Mouse (Mus musculus) cerebellum, postnatal 36 days (tissue): ENCODE measurements around the gene 3110009E18Rik.

Experiments used
- DNase-seq, 2 experiments: peaks; one replicate each; pipeline ENCODE4 v3.0.0; 2021 to 2022; ENCODE audit warnings: mixed read lengths in 2 of 2

Gene 3110009E18Rik

DNA sequence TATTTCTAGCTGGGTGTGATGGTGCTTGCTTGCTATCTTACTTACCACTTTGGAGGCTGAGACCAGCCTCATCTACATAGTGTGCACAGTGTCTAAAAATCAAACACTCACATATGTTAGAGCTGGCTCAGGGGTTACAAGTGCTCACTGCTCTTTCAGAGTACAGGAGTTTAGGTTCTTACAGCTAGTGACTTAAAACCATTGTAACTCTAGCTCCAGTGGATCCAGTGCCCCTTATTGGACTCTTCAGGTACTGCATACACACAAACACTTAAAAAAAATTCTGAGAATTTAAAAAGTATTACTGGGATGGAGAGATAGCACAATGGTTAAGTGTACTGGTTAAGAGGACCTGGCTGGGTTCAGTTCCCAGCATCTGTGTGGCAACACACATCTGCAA lies 26.0 kb downstream of the 3110009E18Rik start:
- DNase-seq = no peak

DNA sequence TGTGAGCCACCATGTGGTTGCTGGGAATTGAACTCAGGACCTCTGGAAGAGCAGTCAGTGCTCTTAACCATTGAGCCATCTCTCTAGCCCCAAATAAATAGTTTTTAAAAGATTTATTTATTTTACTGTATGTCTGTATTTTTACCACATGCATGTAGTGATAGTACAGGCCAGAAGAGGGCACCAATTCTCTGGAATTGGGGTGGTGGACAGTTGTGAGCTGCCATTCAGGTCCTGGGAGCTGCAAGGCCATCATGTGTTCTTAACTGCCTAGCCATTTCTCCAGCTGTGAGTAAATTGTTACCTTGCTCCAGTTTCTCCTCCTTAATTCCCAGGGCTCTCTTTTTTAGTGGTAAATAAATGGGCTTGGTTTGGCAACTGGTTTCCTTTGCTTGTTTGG lies 33.2 kb downstream of the 3110009E18Rik start:
- DNase-seq = peak in 1 of 2 experiments; percentile 27

DNA sequence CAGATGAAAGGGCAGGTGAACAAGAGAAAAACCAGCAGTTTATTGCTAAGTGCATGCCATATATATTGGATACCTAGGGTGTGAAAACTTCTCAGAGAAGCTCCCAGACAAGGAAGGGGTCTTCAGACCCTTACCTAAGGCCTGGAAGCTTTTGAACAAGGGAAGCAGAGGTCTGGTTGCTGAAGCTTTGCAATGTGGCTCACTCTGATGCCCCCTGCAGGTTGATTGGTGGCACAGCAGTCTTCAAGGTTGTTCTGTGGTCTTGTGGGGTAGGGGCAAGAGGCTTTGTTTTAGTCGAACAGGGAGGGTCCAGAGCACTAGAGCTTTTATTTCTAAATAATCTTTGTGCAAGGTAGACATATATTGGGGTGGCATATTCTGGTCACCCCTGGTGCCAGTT lies 34.3 kb downstream of the 3110009E18Rik start:
- DNase-seq = peak; percentile 23 to 32

DNA sequence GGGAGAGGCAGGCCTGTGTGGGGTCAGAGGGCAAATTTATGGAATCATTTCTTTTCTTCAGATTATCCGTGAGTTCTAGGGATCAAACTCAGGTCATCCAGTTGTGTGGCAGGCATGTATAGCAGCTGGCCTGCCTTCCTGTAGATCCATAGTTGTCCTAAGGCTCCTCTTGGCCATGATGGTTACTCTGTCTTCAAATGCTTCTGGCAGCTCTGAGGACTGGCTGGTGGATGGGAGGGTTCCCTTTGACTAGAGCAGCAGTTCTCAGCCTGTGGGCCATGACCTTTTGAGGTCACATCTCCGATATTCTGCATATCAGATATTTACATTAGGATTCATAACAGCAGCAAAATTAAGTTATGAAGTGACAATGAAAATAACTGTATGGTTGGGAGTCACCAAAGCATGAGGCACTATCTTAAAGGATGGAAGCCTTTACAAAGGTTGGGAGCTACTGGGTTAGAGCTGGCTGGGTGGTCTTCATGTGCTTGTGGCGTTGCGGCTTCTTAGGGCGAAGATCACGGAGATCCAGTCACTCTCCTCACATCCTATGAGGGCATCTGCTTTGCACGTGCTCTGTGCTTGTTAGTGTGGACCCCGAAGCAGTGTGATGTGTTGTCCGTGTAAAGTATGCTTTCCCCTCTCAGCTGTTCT lies 37.6 kb downstream of the 3110009E18Rik start:
- no peak for DNase-seq

DNA sequence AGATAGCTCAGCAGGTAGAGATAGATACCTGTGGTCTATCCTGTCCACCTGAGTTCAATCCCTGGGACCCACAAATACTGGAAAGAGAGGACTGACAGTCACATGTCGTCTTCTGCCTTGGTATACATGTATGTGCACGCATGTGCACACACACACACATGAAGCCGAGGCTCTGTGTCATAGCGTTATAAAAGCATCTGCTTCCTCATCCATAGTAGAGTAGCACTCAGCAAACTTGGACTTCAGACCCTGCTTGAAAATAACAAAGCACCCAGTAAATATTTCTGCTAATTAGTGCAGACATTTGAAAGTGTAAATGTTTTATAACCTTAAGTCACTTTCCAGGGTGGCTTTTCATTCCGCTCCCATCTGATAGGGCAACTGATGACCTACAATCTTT lies 40.5 kb downstream of the 3110009E18Rik start:
- DNase-seq = no peak

DNA sequence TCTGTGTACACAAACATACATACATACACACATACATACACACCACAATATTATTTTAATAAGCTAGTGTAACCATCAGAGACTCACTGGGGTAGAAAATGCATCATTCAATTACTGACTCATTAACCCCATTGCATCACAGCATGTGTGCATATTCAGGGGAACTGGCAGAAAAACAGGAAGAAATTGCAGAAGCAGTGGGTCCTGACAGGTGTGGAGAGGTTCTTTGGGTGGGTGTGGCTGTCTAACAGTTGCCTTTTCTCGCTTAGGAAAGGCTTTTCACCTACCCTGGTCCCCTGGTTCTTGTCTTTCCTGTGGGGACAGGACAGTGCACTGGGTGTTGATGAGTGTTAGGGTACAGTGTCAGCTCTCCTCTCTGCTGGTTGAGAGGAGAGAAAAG lies 41.6 kb downstream of the 3110009E18Rik start:
- no peak for DNase-seq

DNA sequence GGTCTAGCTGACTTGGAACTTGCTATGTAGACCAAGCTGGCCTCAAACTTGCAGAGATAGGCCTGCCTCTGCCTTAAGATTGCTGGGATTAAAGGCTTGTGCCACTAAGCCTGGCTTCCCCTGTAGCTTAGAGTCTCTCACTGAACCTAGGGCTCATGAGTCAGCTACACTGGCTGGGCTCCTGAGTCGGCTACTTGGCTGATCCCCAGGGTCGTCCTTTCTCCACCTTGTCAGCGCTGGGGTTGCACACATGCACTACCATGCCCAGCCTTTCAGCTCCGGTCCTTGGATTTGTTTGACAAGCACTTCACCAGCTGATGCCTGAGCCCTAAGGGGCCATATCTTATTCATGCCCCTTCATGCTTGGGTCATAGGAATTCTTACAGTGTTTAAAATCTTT lies 47.0 kb downstream of the 3110009E18Rik start:
- DNase-seq = no peak

DNA sequence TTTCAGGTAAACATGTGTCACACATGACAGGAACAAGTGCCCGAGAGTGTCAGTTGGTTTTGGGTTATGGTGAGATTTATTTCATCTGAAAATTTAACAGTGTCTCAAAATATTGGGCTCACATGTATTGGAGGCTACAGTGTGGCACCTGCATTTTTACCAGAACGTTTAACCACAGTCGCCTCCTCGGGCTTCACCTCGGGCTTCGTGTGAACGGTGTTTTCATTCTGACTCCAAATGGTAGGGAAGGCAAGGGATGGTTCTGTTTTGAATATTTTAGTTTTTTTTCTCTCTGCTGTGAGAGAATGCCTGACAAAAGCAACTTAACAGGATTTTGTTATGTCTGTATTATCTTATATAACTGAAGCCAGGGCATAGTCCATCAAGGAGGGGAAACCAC lies 47.7 kb downstream of the 3110009E18Rik start:
- no peak for DNase-seq

DNA sequence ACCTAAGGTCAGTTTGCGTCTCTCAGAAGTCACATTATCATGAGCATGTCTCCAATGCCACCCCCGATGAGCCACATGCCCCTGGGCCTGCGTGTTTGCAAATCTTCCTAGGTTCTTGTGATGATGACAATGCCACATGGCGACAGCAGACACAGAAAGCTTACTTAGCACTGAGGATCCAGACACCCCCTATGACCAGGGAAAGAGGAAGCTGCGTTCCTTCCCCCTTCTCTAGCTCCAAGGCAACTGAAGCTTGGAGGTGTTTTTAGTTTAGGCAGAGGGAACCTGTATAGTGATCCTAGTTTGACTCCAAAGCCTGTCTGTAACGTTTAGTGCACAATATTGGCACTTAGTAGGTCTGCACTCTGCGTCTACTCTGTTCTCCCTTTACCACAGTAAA lies 49.3 kb downstream of the 3110009E18Rik start:
- no peak for DNase-seq

DNA sequence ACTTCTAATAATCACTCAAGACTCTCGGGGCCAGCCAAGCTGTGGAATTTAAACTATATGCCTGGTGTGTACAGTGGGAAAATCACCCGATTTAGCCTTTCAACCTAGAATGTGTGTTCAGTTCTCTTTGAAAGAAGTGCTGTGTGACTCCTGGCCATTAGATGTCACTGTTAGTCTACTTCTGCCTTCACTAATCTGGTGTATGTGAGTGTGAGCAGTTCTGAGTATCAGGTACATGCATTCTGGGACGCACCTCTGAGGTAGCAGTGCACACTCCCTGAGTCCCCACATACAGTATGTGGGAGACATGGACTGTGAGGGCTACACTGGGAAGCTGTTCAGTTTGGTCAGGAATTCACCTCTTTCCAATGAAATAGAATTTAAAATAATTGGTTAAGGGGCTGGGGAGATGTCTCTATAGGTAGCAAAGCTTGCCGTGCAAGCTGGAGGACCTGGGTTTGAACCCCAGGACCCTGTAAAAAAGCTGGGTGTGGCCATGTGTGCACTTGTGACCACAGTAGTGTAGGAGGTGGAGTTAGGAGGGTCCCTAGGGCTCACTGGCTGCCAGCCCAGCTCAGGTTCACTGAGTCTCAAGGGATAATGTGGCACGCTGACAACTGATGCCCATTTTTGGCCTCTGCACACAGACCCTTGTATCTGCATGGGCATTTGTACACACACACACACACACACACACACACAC lies 51.0 kb downstream of the 3110009E18Rik start:
- DNase-seq = peak in 1 of 2 experiments; percentile 15

DNA sequence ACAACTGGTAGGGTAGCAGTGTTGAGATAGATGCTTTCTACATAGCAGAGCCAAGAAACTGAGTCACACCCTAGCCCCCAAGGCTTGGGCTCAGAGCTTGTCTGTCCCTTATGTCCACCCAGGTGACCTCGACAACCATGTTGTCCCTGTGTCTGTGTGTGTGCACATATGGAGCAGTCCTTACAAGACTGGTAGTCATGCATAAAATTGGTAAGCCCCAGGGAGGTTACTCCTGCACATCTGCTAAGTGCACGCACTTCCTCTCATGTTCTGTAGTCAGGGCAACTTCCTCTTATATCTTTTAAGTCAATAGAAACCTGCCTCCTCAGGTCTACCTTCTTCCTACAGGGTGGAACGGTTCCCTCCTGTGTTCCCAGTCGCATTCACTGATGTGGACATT lies 54.0 kb downstream of the 3110009E18Rik start:
- no peak for DNase-seq

DNA sequence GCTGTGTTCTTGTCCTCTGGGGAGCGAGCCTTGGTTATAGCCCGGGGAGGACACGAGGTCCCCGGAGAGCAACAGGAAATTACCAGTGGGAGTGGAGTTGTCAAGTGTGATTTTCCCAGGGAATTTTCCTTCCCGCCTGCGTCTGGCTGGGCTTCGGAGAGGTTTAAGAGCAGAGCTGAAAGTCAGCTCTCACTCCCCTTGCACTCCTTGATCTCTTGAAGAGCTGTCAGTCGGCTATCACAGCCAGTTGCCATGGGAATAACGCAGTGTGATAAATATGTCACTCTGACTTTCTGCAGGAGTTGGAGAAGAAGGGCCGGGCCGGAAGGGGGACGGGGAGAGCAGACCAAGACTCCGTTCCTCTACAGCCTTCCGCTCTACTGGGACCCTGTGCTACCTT lies 55.3 kb downstream of the 3110009E18Rik start:
- no peak for DNase-seq

DNA sequence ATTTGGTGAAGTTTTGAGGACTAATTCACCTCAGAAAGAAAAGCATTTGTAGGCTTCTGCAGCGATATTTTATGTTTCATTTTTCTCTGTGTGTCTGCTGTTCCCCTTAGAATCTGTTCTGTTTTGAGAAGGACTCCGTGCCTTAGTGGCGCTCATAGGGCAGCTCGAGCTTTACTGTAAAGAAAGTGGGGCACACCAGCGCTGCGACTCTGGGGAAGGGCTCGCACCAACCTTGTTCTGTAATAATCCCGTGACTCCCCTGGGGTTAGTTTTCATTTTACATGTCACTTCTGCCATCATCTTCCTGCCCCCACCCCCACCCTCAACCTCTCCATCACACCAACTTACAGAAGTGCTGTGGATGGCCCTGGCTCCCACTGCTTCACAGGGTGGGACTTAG lies 56.2 kb downstream of the 3110009E18Rik start:
- no peak for DNase-seq

DNA sequence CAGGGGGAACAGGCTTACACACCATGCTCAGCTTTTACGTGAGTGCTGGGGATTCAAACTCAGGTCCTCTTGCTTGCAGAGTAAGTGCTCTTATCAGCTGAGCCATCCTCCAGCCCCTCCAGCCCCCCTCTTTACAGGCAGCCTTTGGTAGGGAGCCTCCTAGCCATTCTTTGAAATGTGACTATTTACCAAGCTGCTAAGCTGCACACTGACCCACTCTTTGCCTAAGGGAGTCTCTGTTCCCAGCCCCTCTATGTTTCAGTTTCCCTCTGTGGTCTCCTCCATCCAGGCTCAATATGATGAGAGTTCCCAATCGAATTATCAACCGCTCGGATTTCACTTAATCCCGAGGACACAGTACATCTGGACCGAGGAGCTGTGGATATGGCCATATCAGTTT lies 65.2 kb downstream of the 3110009E18Rik start:
- DNase-seq = no peak

DNA sequence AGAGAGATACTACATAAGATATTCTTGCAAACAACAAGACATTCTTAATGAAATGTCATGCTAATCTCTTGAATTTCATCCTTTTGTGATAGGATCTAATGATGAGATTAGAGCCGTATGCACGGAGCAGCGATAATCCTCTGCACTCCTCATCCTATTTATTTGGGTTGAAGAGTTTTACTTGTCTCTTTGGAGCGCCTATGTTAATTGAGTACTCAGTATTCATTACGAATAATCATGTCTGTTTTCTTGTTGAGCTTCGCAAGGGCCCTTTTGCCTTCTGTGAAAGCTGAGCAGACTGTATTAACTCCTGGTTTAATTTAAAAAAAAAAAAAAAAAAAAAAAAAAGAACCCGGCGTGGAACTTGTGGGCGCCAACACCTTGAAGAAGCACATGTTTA lies 65.7 kb downstream of the 3110009E18Rik start:
- no peak for DNase-seq

DNA sequence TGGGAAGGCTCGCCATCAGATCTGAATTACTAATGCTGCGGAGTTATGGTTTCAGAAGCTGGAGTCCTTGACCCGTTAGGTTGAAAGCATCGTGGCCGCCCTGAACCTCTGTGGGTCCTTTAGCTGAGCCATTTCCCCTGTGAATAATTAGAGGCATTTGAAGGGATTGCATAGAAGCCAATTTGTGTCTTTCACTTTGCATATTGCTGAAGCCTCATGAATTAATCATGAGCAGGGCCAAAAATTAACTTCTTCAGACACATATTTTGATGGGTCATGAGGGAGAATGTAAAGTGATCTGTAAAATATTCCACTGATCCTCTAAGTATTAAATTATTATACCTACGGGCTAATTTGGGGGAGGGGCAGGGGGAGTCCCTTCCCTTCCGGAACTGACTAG lies 66.1 kb downstream of the 3110009E18Rik start:
- no peak for DNase-seq

DNA sequence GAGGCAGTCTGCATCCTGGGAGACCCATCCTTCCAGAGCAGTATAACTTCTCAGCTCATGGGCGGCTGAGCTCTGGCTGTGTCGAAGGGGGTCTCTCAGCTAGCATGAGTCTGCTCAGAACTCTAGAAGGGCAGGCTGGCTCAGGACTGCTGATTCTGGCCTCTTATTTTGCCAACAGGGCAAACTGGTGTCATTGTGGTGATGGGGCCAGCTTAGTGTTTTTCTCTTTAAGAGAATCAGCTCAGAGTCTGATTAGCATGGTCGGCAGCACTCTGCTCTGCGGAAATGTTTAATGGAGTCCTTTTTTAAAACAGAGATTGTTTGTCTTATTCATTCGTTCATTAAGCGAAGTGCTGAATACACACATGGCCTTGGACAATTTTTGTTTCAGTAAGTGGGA lies 68.2 kb downstream of the 3110009E18Rik start:
- no peak for DNase-seq

DNA sequence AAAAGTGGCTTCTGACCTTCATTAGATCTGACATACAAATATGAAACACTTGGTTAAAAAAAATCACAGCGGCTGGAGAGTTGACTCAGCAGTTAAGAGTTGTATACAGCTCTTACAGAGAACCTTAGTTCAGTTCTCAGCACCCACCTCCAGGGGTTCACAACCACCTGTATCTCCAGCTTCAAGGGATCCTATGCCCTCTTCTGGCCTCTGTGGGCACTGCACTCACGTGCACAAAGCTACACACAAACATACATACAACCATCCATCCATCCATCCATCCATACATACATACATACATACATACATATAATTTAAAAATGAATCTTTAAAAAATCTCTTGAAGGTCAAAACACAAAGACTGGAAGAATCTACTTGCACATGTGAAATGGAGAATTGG lies 69.3 kb downstream of the 3110009E18Rik start:
- no peak for DNase-seq

DNA sequence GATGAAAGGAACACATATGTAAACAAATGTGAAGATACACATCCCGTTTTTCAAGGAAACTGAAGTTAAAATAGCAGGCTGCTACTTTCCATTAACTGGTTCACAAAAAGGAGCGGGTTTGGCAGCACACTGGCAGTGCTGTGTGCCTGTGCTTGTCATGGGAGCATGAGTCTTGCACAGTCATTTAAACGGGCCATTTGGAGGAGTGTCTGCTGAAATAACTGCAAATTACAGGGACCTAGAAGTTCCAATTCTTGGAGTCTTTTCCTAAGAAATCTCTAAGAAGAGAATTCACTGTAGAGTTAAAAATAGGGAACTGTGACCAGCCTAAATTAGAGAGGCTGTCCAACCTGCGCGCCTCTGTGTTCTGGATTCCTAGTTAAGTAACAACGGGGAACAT lies 70.0 kb downstream of the 3110009E18Rik start:
- DNase-seq = no peak

DNA sequence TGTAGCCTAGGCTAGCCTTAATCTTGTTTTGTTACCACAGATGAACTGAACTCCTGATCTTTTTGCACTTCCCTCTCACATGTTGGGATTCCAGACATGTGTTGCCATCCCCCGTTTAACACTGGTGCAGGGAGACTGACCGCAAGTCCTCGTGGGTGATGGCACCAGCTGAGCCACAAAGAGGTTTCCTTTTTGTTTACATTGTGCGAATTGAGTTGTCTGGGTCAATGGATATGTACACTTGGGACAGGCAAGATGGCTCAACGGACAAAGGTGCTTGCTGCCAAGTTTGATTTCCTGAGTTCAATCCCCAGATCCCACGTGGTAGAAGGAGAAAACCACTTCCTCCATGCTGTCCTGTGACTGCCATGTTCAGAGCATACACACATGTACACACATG lies 71.3 kb downstream of the 3110009E18Rik start:
- DNase-seq = no peak

DNA sequence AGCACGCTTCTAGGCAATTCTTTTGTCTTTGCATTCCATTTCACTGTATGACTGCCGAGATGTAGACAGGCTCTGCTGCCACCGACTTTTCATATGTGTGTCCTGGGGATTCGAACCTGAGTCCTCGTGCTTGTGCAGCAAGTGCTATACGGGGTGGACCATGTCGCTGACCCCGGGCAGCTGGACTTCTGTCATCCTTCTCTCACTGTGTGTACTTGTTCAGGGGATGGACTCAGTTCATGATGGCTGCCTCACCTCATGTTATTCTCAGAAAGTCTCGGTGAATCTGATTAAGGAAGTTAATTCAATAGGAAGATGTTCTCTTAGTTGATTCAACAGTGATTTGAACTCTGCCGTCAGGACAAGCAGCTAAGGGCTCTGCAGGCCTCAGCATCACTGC lies 72.6 kb downstream of the 3110009E18Rik start:
- no peak for DNase-seq

DNA sequence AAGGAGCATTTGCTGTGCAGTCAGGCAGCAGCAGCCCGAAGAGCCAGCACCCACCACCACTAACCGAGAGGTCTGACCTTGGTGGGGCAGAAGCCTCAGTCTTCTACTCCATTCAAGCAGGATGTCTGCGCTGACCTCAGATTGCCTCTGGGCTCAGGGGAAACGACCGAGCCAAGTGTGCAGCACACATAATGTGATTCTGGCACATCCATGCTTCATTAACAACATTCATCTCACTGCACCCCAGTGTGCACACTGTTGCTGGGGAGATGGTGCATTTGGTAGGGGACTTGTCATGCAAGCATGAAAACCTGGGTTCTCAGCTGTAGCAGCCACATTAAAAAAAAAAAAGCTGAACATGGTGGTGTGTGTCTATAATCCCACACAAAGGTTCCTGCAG lies 75.0 kb downstream of the 3110009E18Rik start:
- DNase-seq = no peak

DNA sequence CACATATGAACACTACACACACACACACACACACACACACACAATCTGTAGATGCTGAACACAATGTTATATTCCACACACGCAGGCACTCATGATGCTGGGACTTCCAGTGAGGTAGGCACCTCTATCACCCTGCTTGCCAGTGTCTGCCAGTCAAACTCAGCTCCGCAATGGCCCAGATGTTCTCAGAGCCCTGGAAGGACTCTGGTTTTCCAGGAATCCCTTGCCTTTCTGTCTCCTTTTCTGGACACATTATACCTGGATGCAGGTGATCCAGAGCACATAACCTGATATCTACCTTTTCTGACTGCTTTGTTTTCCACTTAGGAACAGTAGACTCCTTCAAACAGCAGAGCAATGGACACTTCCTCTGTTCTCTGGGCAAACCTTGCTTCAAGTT lies 75.7 kb downstream of the 3110009E18Rik start:
- DNase-seq = no peak

DNA sequence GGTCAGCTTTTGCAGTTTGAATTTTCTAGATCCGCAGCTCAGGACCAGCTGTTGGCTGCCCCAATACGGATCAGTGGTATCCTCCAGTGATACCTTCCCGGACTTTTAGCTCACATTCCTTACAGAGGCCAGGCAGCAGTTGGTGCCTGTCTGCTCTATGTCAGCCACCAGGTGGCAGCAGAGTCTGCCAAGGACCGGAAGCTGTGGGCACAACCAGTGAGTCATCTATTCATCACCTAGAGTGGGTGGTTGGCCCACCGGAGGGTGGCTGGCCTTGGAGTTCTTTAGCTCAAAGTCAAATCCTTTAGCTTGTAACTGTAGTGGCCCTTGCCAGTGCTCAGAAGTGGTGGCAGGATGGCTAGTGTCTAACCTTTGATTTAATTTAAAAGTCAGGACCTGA lies 76.2 kb downstream of the 3110009E18Rik start:
- peak; percentile 51 for DNase-seq

DNA sequence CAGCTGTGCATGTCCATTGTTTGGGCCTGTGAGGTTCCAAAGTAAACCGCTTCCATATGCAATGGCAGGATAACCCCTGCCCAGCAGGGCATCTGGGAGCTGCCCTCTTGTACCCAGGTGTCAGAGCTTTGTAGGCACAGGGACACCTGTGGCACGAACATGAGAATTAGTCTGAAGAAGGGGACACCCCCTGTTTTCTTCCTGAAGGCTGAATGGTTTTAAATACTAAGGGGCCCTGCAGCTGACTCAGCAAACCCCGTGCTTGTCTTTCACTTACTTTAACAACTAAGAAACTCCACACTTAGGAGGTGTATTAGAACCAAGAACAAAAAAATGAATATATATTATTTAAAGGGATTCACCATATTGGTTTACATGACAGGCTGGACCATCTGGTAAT lies 77.2 kb downstream of the 3110009E18Rik start:
- no peak for DNase-seq
